Mouse (Mus musculus): ENCODE measurements at regions not wholly inside any gene's neighbourhood (a gene's known extent, or its start where the extent isn't known, plus 50 kb on each side); places are given as distances from the start of the nearest gene placed in this dataset.

- DNase-seq (ENCODE audit: low spot score in 2 of 2) = no peak
These were observed 379.0 kb downstream of the Samd5 start for GRCm38 (mm10) chr10:9296055-9296454.

DNA sequence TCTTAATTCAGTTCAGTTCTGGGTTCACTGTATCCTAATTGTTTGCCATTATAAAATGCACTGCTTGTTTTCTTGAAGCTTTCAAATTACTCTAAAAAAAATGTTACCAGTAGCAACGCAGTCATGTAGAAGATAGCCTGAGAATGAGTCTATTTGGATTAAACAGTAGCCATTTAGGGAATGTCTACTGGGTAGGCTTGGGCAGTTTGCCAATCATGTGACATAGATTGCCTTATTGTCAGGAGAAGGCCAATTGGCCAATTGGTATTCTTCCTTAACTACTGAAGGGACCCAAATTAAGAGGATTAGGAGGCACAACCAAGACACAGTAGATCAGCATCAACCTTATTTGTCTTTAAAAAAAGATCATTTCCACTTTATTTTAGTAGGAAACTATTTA lies 379.7 kb downstream of the Samd5 start:
- no peak for DNase-seq (ENCODE audit: low spot score in 2 of 2)

- no peak for DNase-seq (ENCODE audit: low spot score in 2 of 2)
These were observed 380.4 kb downstream of the Samd5 start for GRCm38 (mm10) chr10:9294620-9295019.

GRCm38 (mm10) chr10:9291456-9292146 lies 383.4 kb downstream of the Samd5 start:
- no peak for DNase-seq (ENCODE audit: low spot score in 2 of 2)

GRCm38 (mm10) chr10:9272940-9273339 lies 387.1 kb upstream of the Sash1 start:
- no peak for DNase-seq (ENCODE audit: low spot score in 2 of 2)

DNA sequence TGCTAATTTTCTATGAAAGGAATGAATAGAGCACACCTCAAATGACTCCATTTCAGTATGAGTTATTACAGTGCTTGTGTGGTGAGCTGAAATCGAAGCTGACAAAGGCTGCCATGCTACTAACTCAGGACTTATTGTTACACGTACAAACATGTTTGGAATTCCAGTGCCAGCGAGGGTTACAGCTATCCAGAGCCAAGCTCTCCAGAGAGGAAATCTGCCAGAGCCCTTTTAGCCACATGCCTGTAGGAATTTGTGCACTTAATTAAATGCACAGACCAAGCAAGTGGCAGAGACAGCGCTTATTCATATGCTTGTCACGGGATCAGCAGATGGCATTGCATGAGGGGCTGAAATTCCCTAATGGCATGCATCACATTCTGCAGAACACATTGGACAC lies 386.4 kb upstream of the Sash1 start:
- no peak for DNase-seq (ENCODE audit: low spot score in 2 of 2)

DNA sequence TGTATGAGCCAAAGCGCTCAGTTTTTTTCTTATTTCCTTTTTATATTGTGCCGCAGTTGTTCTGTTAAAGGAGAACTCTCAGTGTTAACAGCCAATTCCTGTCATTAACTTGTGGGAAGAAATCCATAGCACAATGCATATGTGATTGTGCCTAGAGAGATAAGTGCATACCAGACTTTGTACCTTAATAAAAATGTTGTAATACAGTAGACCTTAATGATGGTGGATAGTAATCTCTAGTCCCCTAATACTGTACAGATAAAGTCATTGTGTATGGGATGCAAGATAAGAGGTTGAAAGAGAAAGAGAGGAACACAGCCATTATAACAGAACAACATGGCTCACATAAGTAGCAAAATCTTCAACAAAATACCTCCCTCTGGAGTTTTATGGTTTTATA lies 379.7 kb upstream of the Sash1 start:
- DNase-seq (ENCODE audit: low spot score in 2 of 2) = no peak

DNA sequence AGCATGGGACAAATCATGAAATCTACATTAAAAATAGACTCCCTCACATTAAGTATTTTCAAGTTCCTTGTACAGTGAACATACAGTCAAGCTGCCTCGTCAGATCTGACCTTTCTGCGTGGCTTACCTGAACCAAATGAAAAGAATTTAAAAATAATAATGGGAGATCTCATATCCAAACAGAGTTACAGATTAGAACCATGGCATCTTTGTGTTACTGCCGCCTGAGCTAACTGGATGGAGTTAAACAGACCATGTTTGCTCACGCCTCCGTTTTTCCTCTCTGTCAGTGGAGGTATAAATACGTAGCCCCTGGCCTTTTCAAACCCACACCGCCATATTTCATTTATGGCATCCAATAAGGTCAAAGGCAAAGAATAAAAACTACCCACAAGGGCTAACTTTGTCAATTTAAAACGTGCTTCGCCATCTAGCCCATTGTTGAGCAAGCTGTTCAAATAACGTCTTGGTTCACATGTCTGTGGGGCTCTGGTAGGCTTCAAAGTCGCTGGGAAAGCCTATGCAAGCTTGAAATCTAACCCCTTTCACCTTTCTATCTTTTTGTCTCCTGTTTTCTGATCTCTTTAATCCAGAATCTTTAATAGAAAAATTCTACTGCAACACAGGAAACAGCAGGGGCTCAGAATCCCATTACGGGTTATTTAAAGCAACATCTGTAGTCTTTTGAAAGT lies 378.6 kb upstream of the Sash1 start:
- DNase-seq (ENCODE audit: low spot score in 2 of 2) = no peak

DNA sequence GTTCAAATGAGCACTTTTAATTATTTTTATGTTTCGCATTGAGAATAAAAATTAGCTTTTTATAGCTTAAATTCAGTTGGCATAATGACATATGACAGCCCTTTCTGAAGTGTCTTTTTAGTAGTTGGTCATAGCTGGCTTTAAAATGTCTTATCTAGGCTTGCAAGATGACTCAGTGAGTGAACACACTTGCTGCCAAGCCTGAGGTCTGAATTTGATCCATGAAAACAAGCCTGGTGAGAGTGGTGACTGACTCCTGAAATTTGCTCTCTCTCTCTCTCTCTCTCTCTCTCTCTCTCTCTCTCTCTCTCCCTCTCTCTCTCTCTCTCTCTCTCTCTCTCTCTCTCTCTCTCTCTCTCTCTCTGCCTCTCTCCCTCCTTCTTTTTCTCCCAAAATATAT lies 372.8 kb upstream of the Sash1 start:
- DNase-seq (ENCODE audit: low spot score in 2 of 2) = no peak

DNA sequence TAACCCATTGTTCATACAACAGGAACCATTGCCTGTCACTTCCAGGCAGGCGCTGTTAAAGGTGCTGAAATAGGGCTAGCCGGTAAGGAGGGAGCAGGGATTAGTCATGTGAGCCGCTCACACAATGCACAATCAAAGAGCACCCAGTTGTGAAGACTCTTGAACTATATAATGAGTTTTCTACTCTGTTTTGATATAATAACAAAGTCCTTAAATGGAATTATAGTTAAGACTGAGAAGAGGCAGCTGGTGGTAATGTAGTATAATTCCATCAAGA lies 367.0 kb upstream of the Sash1 start:
- no peak for DNase-seq (ENCODE audit: low spot score in 2 of 2)

GRCm38 (mm10) chr10:9252120-9252940 lies 366.5 kb upstream of the Sash1 start:
- DNase-seq (ENCODE audit: low spot score in 2 of 2) = no peak

DNA sequence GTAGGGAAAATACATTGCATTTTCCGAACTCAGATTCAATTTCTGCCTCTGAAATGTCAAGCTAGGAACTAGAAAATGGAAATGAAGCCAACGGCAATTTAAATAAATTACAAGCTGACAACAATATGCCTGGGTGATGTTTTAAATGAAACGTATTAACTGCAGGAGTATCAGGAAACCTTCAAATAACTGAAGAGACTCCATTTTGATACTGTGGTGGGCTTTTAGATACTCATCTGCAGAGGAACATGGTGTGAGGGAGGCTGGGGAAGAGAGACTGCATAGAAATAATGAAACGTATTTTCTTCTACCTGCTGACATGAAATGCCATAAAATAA lies 357.4 kb upstream of the Sash1 start:
- DNase-seq (ENCODE audit: low spot score in 2 of 2) = no peak

DNA sequence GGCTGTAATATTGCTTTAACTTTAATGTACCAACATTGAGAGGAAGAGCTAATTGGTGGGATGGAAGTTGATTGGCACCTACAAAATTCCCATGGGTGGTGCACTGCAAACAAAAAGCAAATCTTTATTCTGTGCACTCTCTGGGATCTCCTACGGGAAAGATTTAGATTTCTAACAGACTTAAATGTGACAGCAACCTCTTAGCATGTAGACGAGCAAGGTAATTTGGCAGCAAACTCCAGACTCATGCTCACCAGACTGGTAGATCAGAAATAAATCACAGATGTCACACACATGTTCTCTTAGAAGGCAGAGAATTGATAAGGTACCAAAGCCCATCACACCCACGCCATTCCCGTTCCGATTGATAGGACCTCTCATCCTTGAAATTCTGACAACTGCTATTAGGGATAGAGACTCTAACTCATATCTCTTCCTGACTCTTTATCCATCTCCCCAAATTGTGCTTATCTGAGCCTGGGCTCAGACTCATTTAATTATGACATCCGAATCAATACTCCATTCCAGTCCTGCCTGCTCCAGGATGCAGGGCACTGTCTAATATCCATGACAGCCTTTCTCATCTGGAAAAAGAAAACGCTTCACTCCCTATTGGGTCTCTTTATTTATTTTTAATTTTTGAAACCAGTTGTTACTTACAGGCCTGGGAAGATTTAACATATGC lies 356.9 kb upstream of the Sash1 start:
- no peak for DNase-seq (ENCODE audit: low spot score in 2 of 2)

GRCm38 (mm10) chr10:9239956-9240355 lies 354.1 kb upstream of the Sash1 start:
- DNase-seq (ENCODE audit: low spot score in 2 of 2) = no peak

GRCm38 (mm10) chr10:9231751-9232150 lies 345.9 kb upstream of the Sash1 start:
- DNase-seq (ENCODE audit: low spot score in 2 of 2) = no peak

DNA sequence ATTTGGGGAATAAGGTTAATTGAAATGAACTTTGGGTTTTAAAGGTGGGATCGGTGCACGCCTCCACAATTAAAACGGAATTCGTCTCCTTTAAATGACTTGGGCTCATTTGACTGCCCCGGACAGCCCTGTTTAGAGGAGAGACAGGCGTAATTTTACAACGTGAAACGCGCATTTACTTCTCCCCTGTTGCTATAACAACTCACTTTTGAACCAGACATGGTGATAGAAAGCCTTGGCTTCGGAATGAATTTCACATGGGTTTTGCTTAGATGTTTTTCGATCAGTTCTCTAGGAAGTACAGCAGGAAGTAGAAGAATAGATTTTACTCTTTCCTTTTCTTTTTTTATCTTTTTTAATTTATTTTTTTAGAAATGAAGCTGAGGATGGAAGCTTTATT lies 343.2 kb upstream of the Sash1 start:
- DNase-seq (ENCODE audit: low spot score in 2 of 2) = no peak

GRCm38 (mm10) chr10:9227361-9227760 lies 341.5 kb upstream of the Sash1 start:
- no peak for DNase-seq (ENCODE audit: low spot score in 2 of 2)

DNA sequence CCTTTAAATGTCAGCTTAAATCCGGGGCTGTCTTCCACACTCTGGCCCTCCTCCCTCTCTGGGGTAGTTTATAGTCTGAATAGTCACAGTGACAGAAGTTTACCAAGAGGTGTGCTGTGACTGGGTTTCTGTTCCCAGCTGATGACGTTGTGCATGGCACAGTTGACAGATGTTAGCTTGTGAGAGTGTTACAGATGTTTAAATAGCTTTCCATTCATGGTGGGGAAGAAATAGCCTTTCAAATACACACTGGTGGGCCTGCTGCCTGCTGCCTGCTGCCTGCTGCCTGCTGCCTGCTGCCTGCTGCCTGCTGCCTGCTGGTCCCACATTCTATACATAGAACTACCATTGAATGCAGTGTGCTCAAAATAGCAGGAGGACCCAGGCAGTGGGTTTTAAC lies 324.8 kb upstream of the Sash1 start:
- DNase-seq (ENCODE audit: low spot score in 2 of 2) = no peak

DNA sequence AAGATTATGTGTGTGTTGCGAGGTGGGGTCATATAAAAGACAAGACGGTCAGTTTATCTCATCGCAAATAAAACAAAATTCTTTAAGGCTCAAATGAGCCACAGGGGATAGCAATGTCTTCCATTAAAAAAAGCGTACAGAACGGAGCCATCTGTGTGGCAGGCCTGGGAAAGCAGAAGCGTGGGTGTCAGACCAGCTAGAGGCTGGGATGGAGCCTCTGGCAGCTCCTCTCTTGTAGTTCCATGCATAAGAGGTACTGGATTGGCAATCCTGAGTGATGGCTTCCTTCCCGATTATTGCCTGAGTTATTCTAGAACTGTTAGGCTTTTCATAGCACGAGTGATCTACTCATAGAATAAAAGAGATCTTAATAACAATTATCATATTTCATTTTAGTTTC lies 318.2 kb upstream of the Sash1 start:
- DNase-seq (ENCODE audit: low spot score in 2 of 2) = no peak

GRCm38 (mm10) chr10:9203323-9203722 lies 317.5 kb upstream of the Sash1 start:
- DNase-seq (ENCODE audit: low spot score in 2 of 2) = no peak

GRCm38 (mm10) chr10:9202922-9203321 lies 317.1 kb upstream of the Sash1 start:
- no peak for DNase-seq (ENCODE audit: low spot score in 2 of 2)

- no peak for DNase-seq (ENCODE audit: low spot score in 2 of 2)
These were observed 289.1 kb upstream of the Sash1 start for GRCm38 (mm10) chr10:9174997-9175396.

DNA sequence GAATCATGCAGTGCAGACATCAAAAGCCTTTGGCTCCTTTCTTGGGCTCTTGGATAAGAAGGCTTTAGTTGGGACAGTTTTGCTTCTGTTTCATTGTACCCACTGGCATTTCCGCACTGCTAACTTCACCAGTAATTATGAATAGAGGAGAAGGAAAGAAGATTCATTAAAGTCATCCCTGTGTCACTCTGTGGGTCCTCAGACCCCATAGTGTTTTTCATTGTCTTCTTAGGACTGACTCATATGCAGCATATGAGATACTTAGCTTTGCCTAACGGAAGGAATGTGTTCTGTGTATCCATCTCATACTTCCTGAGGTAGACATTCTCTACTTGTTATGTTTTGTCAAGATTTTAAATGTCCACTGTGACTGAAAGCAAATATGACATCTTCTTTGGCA lies 287.6 kb upstream of the Sash1 start:
- no peak for DNase-seq (ENCODE audit: low spot score in 2 of 2)
